Mouse (Mus musculus): Measurements from ENCODE around the gene Apoe.

Gene Apoe

GRCm38 (mm10) chr7:19716055-19716682, 17.2 kb upstream of the Apoe start:
- no peak for DNase-seq (ENCODE audit: low spot score in 2 of 2)

- DNase-seq (ENCODE audit: low spot score in 2 of 2), result peak; percentile 99 to 100
Observed at GRCm38 (mm10) chr7:19715239-19716054, 16.5 kb upstream of the Apoe start, which contains the start of gene Tomm40. Gene Tomm40 (minus strand): TSS chr7:19715438.

GRCm38 (mm10) chr7:19714836-19715235, 15.8 kb upstream of the Apoe start:
- DNase-seq (ENCODE audit: low spot score in 2 of 2), result no peak

GRCm38 (mm10) chr7:19713598-19713997, 14.6 kb upstream of the Apoe start:
- DNase-seq (ENCODE audit: low spot score in 2 of 2), result no peak

GRCm38 (mm10) chr7:19713196-19713595, 14.2 kb upstream of the Apoe start:
- DNase-seq (ENCODE audit: low spot score in 2 of 2), result peak in 1 of 2 experiments; percentile 42

GRCm38 (mm10) chr7:19712414-19712813, 13.4 kb upstream of the Apoe start:
- DNase-seq (ENCODE audit: low spot score in 2 of 2), result no peak

- DNase-seq (ENCODE audit: low spot score in 2 of 2), result no peak
Observed at GRCm38 (mm10) chr7:19710650-19711049, 11.7 kb upstream of the Apoe start.

- no peak for DNase-seq (ENCODE audit: low spot score in 2 of 2)
Observed at GRCm38 (mm10) chr7:19705271-19705670, 6.3 kb upstream of the Apoe start.

GRCm38 (mm10) chr7:19704475-19704874, 5.5 kb upstream of the Apoe start:
- no peak for DNase-seq (ENCODE audit: low spot score in 2 of 2)

- no peak for DNase-seq (ENCODE audit: low spot score in 2 of 2)
Observed at GRCm38 (mm10) chr7:19702859-19703555, 4.0 kb upstream of the Apoe start.

- peak; percentile 57 to 66 for DNase-seq (ENCODE audit: low spot score in 2 of 2)
Observed at GRCm38 (mm10) chr7:19701069-19701761, 2.2 kb upstream of the Apoe start.

GRCm38 (mm10) chr7:19700299-19701068, 1.5 kb upstream of the Apoe start:
- DNase-seq (ENCODE audit: low spot score in 2 of 2), result no peak

GRCm38 (mm10) chr7:19699827-19700148, 800 bp upstream of the Apoe start:
- no peak for DNase-seq (ENCODE audit: low spot score in 2 of 2)

- DNase-seq (ENCODE audit: low spot score in 2 of 2), result no peak
Observed at GRCm38 (mm10) chr7:19697949-19698906, 760 bp downstream of the Apoe start.

GRCm38 (mm10) chr7:19696336-19696873, 2.6 kb downstream of the Apoe start:
- DNase-seq (ENCODE audit: low spot score in 2 of 2), result no peak

- DNase-seq (ENCODE audit: low spot score in 2 of 2), result no peak
Observed at GRCm38 (mm10) chr7:19695881-19696280, 3.1 kb downstream of the Apoe start.

- no peak for DNase-seq (ENCODE audit: low spot score in 2 of 2)
Observed at GRCm38 (mm10) chr7:19695213-19695594, 3.8 kb downstream of the Apoe start.

- no peak for DNase-seq (ENCODE audit: low spot score in 2 of 2)
Observed at GRCm38 (mm10) chr7:19694336-19695212, 4.4 kb downstream of the Apoe start.

- DNase-seq (ENCODE audit: low spot score in 2 of 2), result peak; percentile 25 to 37
Observed at GRCm38 (mm10) chr7:19693421-19693820, 5.6 kb downstream of the Apoe start.

Data from spleen, postnatal 36 days (tissue).